Mouse (Mus musculus) lung, postnatal 0 days (tissue): ENCODE measurements around the gene Ankmy1.

Experiments
- CTCF ChIP-seq: IDR thresholded peaks from 2 replicates; pipeline ENCODE4 v1.5.1; 2016; ENCODE audit warnings: antibody characterized with exemption, mild to moderate bottlenecking
- EP300 ChIP-seq: IDR thresholded peaks from 2 replicates; pipeline ENCODE4 v1.6.1; 2016; ENCODE audit warnings: antibody characterized with exemption, mild to moderate bottlenecking, control low read depth

- TF ChIP-seq EP300 (no peak), CTCF (no peak)
Measured at GRCm38 (mm10) chr1:92863268-92863667, 39.4 kb downstream of the Ankmy1 start.
